Mouse (Mus musculus): ENCODE data around the gene Vmn2r111.
"Not testable (repeated sequence)": the region's sequence is repeated elsewhere in the genome, so short reads cannot be mapped to it uniquely, and the experiment has no call there.

The Vmn2r111 gene

GRCm38 (mm10) chr17:22573382-22573781, at the start of gene Vmn2r111:
Vmn2r111 (minus strand) TSS chr17:22573482.
- TF ChIP-seq GATA4 (IDR thresholded peaks at IDR 0.05; ENCODE audit: insufficient replicate concordance, low read length), result not testable (repeated sequence)

- TF ChIP-seq GATA4 (IDR thresholded peaks at IDR 0.05; ENCODE audit: insufficient replicate concordance, low read length), result not testable (repeated sequence)
These were observed 27.4 kb upstream of the Vmn2r111 start, which contains the start of gene Vmn2r112 for GRCm38 (mm10) chr17:22600651-22601050. Vmn2r112 (plus strand) TSS chr17:22600951.

- no peak for TF ChIP-seq GATA4 (IDR thresholded peaks at IDR 0.05; ENCODE audit: insufficient replicate concordance, low read length)
These were observed 76.2 kb downstream of the Vmn2r111 start for GRCm38 (mm10) chr17:22497120-22497519.

Data from liver, adult (tissue).